Mouse (Mus musculus): ENCODE measurements around the gene Cep162. TPM values are rescaled to one million over a fixed set of nuclear protein-coding genes. Genes with fewer than 3 reads are reported as not detected.

Cep162 gene
- total and polyA plus RNA-seq, 3 experiments, result 6.2 to 13.2 (median 8.7) TPM

DNA sequence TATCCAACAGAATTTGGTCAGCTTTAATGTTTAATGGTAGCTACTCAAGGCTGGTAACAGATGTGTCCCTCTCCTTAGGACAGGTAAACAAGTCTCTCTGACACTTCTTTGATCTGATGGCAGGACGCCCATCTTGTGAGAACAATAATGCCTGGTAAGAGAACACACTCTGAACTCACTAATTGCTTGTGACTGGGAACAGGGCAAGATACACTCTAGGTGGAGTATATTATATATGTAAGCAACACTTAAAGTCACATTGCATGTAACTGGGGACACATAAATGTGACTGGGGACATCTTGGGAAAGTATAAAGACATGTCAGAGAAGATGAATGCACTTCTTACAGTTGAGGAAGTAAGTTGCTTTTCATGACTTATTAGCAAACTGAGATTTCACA lies 7.7 kb downstream of the Cep162 start:
- no peak overlapping the region for H3K27ac ChIP-seq (ENCODE audit: insufficient read depth, low read depth)
- H3K4me3 ChIP-seq (replicated peaks in 1 of 3; ENCODE audit: low read depth in 2 of 3, low read length in 2 of 3, poor library complexity in 1 of 3), result no peak overlapping the region
- no peaks in the 10 kb centered on the region; the same call in 1 of the 2 replicates for H3K79me2 ChIP-seq (replicated peaks; ENCODE audit: control insufficient read depth, extremely low read depth, insufficient read depth, poor library complexity, severe bottlenecking)
- H3K9me3 ChIP-seq (replicated peaks; ENCODE audit: low read length), result no peaks in the 10 kb centered on the region
- H3K27me3 ChIP-seq (replicated peaks), result no peaks in the 10 kb centered on the region
- H3K4me2 ChIP-seq (ENCODE audit: insufficient read depth, low read depth, poor library complexity, severe bottlenecking), result no peak overlapping the region
- peaks cover 39 to 73% of the 10 kb centered on the region in 2 experiments for H3K36me3 ChIP-seq (replicated peaks in 1 of 2; ENCODE audit: control insufficient read depth in 1 of 2, insufficient read depth in 1 of 2, low read length in 1 of 2)
- peaks cover 0 to 11% of the 10 kb centered on the region in 2 experiments; a peak in 1 of 4 replicates for H3K4me1 ChIP-seq (ENCODE audit: control insufficient read depth in 1 of 2, insufficient read depth in 2 of 2)
- dilution Hi-C loops (cut with MboI; ENCODE audit: extremely low pct_ligation_motif_present, extremely low pct_unique_long_range_greater_than_20kb, low sequenced_read_pairs), result no loop called here
- in situ Hi-C loops (cut with MboI; ENCODE audit: low pct_ligation_motif_present, low pct_unique_long_range_greater_than_20kb, low sequenced_read_pairs), result loop anchor here (10.0 kb wide), 1 partner anchor 213 kb away; no protein-coding TSS in a partner anchor
- H3K9ac ChIP-seq (ENCODE audit: insufficient read depth, low read depth), result no peak overlapping the region
- no peak for TF ChIP-seq BHLHE40 (IDR thresholded peaks at IDR 0.05; ENCODE audit: low read depth, low read length)
- no peak for TF ChIP-seq ZC3H11A (IDR thresholded peaks at IDR 0.05; ENCODE audit: low read depth, low read length)
- TF ChIP-seq USF2 (conservative IDR thresholded peaks at IDR 0.05; ENCODE audit: low read depth, low read length), result no peak
- TF ChIP-seq SIN3A (IDR thresholded peaks at IDR 0.05; ENCODE audit: low read length), result no peak
- TF ChIP-seq RAD21 (IDR thresholded peaks at IDR 0.05; ENCODE audit: low read depth, low read length), result no peak
- no peak for TF ChIP-seq SMC3 (IDR thresholded peaks at IDR 0.05; ENCODE audit: low read depth, low read length)
- no peak for TF ChIP-seq MAX (IDR thresholded peaks at IDR 0.05; ENCODE audit: low read length)
- TF ChIP-seq JUN (IDR thresholded peaks at IDR 0.05; ENCODE audit: insufficient read depth, low read depth, low read length), result no peak
- DNase-seq (ENCODE audit: extremely low read depth), result no peak

DNA sequence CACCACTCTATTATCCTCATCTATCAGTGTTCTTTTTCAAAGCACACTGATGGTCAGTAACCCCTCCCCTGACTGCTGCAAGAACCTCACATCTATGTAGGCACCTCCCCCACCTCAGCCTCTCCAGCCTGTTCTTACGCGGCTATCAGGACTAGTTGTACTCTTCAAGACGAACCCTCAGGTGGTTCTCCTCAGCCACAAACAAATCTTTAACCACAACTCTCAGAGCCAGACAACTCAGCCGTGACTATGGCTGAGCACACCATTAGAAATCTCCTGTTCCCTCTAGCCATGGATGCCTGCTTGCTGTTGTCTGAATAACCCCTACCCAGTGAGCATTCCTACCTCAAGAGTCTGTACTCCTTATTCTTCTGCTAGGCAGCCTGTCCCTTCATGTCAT lies 42.1 kb downstream of the Cep162 start:
- H3K4me1 ChIP-seq (ENCODE audit: control insufficient read depth in 1 of 2, insufficient read depth in 2 of 2), result peaks cover 5 to 15% of the 10 kb centered on the region in 2 experiments
- dilution Hi-C loops (cut with MboI; ENCODE audit: extremely low pct_ligation_motif_present, extremely low pct_unique_long_range_greater_than_20kb, low sequenced_read_pairs), result no loop called here
- no peaks in the 10 kb centered on the region for H3K79me2 ChIP-seq (replicated peaks; ENCODE audit: control insufficient read depth, extremely low read depth, insufficient read depth, poor library complexity, severe bottlenecking)
- TF ChIP-seq ZNF384 (IDR thresholded peaks at IDR 0.05; ENCODE audit: low read depth, low read length) (no peak), TBP (conservative IDR thresholded peaks at IDR 0.05; ENCODE audit: low read depth, low read length) (no peak), BHLHE40 (IDR thresholded peaks at IDR 0.05; ENCODE audit: low read depth, low read length) (0 out of 2 replicates have a peak, but pooled peaks have one; percentile 18), HCFC1 (IDR thresholded peaks at IDR 0.05; ENCODE audit: low read depth, low read length) (no peak), CHD1 (IDR thresholded peaks at IDR 0.05; ENCODE audit: low read depth, low read length) (no peak), MAFK (IDR thresholded peaks at IDR 0.05; ENCODE audit: insufficient replicate concordance, low read length) (0 out of 2 replicates have a peak, but pooled peaks have one; percentile 50), MAX (IDR thresholded peaks at IDR 0.05; ENCODE audit: low read length) (no peak)
- peaks cover 56 to 83% of the 10 kb centered on the region in 2 experiments for H3K36me3 ChIP-seq (replicated peaks in 1 of 2; ENCODE audit: control insufficient read depth in 1 of 2, insufficient read depth in 1 of 2, low read length in 1 of 2)
- H3K9ac ChIP-seq (ENCODE audit: insufficient read depth, low read depth), result no peak overlapping the region
- no peaks in the 10 kb centered on the region for H3K9me3 ChIP-seq (replicated peaks; ENCODE audit: low read length)
- no peak overlapping the region for H3K4me2 ChIP-seq (ENCODE audit: insufficient read depth, low read depth, poor library complexity, severe bottlenecking)
- peak; percentile 61 for DNase-seq (ENCODE audit: extremely low read depth)
- in situ Hi-C loops (cut with MboI; ENCODE audit: low pct_ligation_motif_present, low pct_unique_long_range_greater_than_20kb, low sequenced_read_pairs), result no loop called here
- no peaks in the 10 kb centered on the region for H3K27me3 ChIP-seq (replicated peaks)
- no peak overlapping the region for H3K27ac ChIP-seq (ENCODE audit: insufficient read depth, low read depth)
- no peak overlapping the region for H3K4me3 ChIP-seq (replicated peaks in 1 of 3; ENCODE audit: low read depth in 2 of 3, low read length in 2 of 3, poor library complexity in 1 of 3)

DNA sequence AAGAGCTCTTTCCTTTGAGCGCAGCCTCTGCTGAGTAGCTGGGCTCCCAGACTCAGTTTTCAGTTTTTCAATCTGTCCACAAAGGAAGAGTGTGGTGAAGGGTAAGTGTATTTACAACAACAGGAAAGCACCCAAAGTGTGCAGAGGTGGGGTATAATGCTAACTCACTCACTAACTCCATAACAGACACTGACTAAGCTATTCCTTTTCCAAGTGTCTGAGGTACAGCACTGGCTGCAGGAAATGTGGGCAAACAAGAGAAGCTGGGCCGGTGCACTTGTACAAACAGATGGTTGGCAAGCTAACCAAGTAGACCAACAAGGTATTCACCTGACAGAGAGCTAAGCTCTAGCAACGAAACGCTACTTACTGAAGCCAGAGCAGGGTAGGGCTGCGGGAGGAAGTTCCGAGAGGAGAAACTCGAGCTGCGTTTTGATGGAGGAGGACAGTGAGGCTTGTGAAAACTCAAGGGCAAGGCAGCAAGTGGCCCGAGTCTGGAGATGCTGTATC lies 44.5 kb downstream of the Cep162 start:
- Histone ChIP-seq H3K4me2 (ENCODE audit: insufficient read depth, low read depth, poor library complexity, severe bottlenecking) (no peak overlapping the region), H3K36me3 (replicated peaks in 1 of 2; ENCODE audit: control insufficient read depth in 1 of 2, insufficient read depth in 1 of 2, low read length in 1 of 2) (peaks cover 65 to 88% of the 10 kb centered on the region in 2 experiments), H3K4me3 (replicated peaks in 1 of 3; ENCODE audit: low read depth in 2 of 3, low read length in 2 of 3, poor library complexity in 1 of 3) (no peak overlapping the region), H3K9ac (ENCODE audit: insufficient read depth, low read depth) (no peak overlapping the region), H3K27me3 (replicated peaks) (no peaks in the 10 kb centered on the region), H3K9me3 (replicated peaks; ENCODE audit: low read length) (no peaks in the 10 kb centered on the region), H3K4me1 (ENCODE audit: control insufficient read depth in 1 of 2, insufficient read depth in 2 of 2) (peaks cover 5 to 15% of the 10 kb centered on the region in 2 experiments), H3K79me2 (replicated peaks; ENCODE audit: control insufficient read depth, extremely low read depth, insufficient read depth, poor library complexity, severe bottlenecking) (no peaks in the 10 kb centered on the region), H3K27ac (ENCODE audit: insufficient read depth, low read depth) (no peak overlapping the region)
- dilution Hi-C loops (cut with MboI; ENCODE audit: extremely low pct_ligation_motif_present, extremely low pct_unique_long_range_greater_than_20kb, low sequenced_read_pairs) (no loop called here), in situ Hi-C loops (cut with MboI; ENCODE audit: low pct_ligation_motif_present, low pct_unique_long_range_greater_than_20kb, low sequenced_read_pairs) (no loop called here)
- DNase-seq (ENCODE audit: extremely low read depth), result no peak
- no peak for TF ChIP-seq USF2 (conservative IDR thresholded peaks at IDR 0.05; ENCODE audit: low read depth, low read length)
- TF ChIP-seq HCFC1 (IDR thresholded peaks at IDR 0.05; ENCODE audit: low read depth, low read length), result no peak
- TF ChIP-seq UBTF (IDR thresholded peaks at IDR 0.05; ENCODE audit: low read depth, low read length), result no peak
- TF ChIP-seq CTCF (conservative IDR thresholded peaks at IDR 0.05 in 1 of 2, IDR thresholded peaks at IDR 0.05 in 1 of 2; ENCODE audit: low read depth in 2 of 2, low read length in 2 of 2), result no peak
- no peak for TF ChIP-seq ETS1 (conservative IDR thresholded peaks at IDR 0.05; ENCODE audit: low read depth, low read length)
- no peak for TF ChIP-seq USF1 (IDR thresholded peaks at IDR 0.05; ENCODE audit: low read depth, low read length)
- no peak for TF ChIP-seq ZMIZ1 (IDR thresholded peaks at IDR 0.05; ENCODE audit: low read depth, low read length)
- no peak for TF ChIP-seq MYC (IDR thresholded peaks at IDR 0.05; ENCODE audit: low read depth, low read length)
- TF ChIP-seq MXI1 (IDR thresholded peaks at IDR 0.05; ENCODE audit: low read depth, low read length), result no peak
- no peak for TF ChIP-seq MAX (IDR thresholded peaks at IDR 0.05; ENCODE audit: low read length)
- no peak for TF ChIP-seq ELF1 (IDR thresholded peaks at IDR 0.05; ENCODE audit: low read depth, low read length)
- no peak for TF ChIP-seq MAFK (IDR thresholded peaks at IDR 0.05; ENCODE audit: insufficient replicate concordance, low read length)
- TF ChIP-seq EP300 (IDR thresholded peaks at IDR 0.05; ENCODE audit: low read length), result no peak
- no peak for TF ChIP-seq KAT2A (IDR thresholded peaks at IDR 0.05; ENCODE audit: insufficient replicate concordance, low read length)
- no peak for TF ChIP-seq BHLHE40 (IDR thresholded peaks at IDR 0.05; ENCODE audit: low read depth, low read length)
- TF ChIP-seq GABPA (IDR thresholded peaks at IDR 0.05; ENCODE audit: insufficient replicate concordance, low read depth, low read length), result no peak
